Mouse (Mus musculus): ENCODE results near the gene Sned1.

GRCm38 (mm10) chr1:93225731-93226520 lies 9.7 kb upstream of the Sned1 start:
- no peak for TF ChIP-seq CTCF (IDR thresholded peaks at IDR 0.05; ENCODE audit: low read depth)
- no peak for TF ChIP-seq EP300 (IDR thresholded peaks at IDR 0.05; ENCODE audit: low read depth)

Data from liver, embryonic 14.5 days (tissue).